Mouse (Mus musculus) E14TG2a.4 (cell line): Measurements from ENCODE around the gene Pgghg.

Experiments used
- CTCF ChIP-seq: conservative IDR thresholded peaks from 2 replicates; pipeline ENCODE4 v1.5.1; 2014; ENCODE audit warnings: low read length
- NANOG ChIP-seq: IDR thresholded peaks from 2 replicates; pipeline ENCODE4 v1.6.1; 2014; ENCODE audit warnings: borderline replicate concordance, low read length, mixed read lengths
- POU5F1 ChIP-seq: IDR thresholded peaks from 2 replicates; pipeline ENCODE4 v1.6.1; 2014; ENCODE audit warnings: low read length, borderline replicate concordance

- TF ChIP-seq CTCF = no peak
- TF ChIP-seq POU5F1 = no peak
- no peak for TF ChIP-seq NANOG
Observed at GRCm38 (mm10) chr7:140902036-140902875, 38.9 kb upstream of the Pgghg start.
